Mouse (Mus musculus) spleen, adult 2 months (tissue): ENCODE data around the gene Rin2.

Experiments used
- CTCF ChIP-seq: fragments of 200-500 bp; IDR thresholded peaks from 2 replicates; pipeline ENCODE4 v1.5.1; 2011; ENCODE audit warnings: mild to moderate bottlenecking, inconsistent platforms; ENCODE audit not compliant: insufficient read depth, insufficient read length, insufficient replicate concordance; ENCODE audit errors: extremely low read depth
- POLR2A ChIP-seq: fragments of 200-500 bp; IDR thresholded peaks from 2 replicates; pipeline ENCODE4 v1.6.1; 2011; ENCODE audit warnings: low read depth, low read length, inconsistent platforms

GRCm38 (mm10) chr2:145857864-145858263 lies 182.8 kb downstream of the Rin2 start:
- TF ChIP-seq CTCF (no peak), POLR2A (no peak)
